Mouse (Mus musculus): ENCODE data around the gene Btbd2. TPM values are rescaled to one million over a fixed set of nuclear protein-coding genes. Genes with fewer than 3 reads are reported as not detected.

The Btbd2 gene
- polyA plus RNA-seq, 1 experiment = 91.6 TPM

GRCm38 (mm10) chr10:80665016-80665380 is 8.1 kb upstream of the Btbd2 start:
- Histone ChIP-seq H3K4me1 (peaks cover 87% of the 10 kb centered on the region), H3K27me3 (replicated peaks) (no peaks in the 10 kb centered on the region), H3K36me3 (replicated peaks; ENCODE audit: low read length) (peaks cover 50% of the 10 kb centered on the region), H3K9me3 (no peaks in the 10 kb centered on the region), H3K4me3 (replicated peaks) (no peak overlapping the region)
- no peak for TF ChIP-seq FLI1 (IDR thresholded peaks at IDR 0.05; ENCODE audit: low read length)
- TF ChIP-seq GATA1 (IDR thresholded peaks at IDR 0.05; ENCODE audit: borderline replicate concordance, low read length) = no peak

GRCm38 (mm10) chr10:80664197-80665015 is 7.5 kb upstream of the Btbd2 start:
- Histone ChIP-seq H3K4me1 (peaks cover 84% of the 10 kb centered on the region), H3K27me3 (replicated peaks) (no peaks in the 10 kb centered on the region), H3K4me3 (replicated peaks) (peak overlapping the region; percentile 59), H3K9me3 (no peaks in the 10 kb centered on the region), H3K36me3 (replicated peaks; ENCODE audit: low read length) (peaks cover 44% of the 10 kb centered on the region)
- no peak for TF ChIP-seq GATA1 (IDR thresholded peaks at IDR 0.05; ENCODE audit: borderline replicate concordance, low read length)
- TF ChIP-seq FLI1 (IDR thresholded peaks at IDR 0.05; ENCODE audit: low read length) = no peak

- Histone ChIP-seq H3K9me3 (no peaks in the 10 kb centered on the region), H3K4me1 (peaks cover 83% of the 10 kb centered on the region), H3K27me3 (replicated peaks) (no peaks in the 10 kb centered on the region), H3K4me3 (replicated peaks) (peak overlapping the region; percentile 59), H3K36me3 (replicated peaks; ENCODE audit: low read length) (peaks cover 37% of the 10 kb centered on the region)
- TF ChIP-seq FLI1 (IDR thresholded peaks at IDR 0.05; ENCODE audit: low read length) (no peak), GATA1 (IDR thresholded peaks at IDR 0.05; ENCODE audit: borderline replicate concordance, low read length) (no peak)
Observed at GRCm38 (mm10) chr10:80663485-80664196, 6.8 kb upstream of the Btbd2 start.

- H3K9me3 ChIP-seq = no peaks in the 10 kb centered on the region
- no peaks in the 10 kb centered on the region for H3K27me3 ChIP-seq (replicated peaks)
- peaks cover 12% of the 10 kb centered on the region for H3K36me3 ChIP-seq (replicated peaks; ENCODE audit: low read length)
- no peak overlapping the region for H3K4me3 ChIP-seq (replicated peaks)
- TF ChIP-seq GATA1 (IDR thresholded peaks at IDR 0.05; ENCODE audit: borderline replicate concordance, low read length) (no peak), FLI1 (IDR thresholded peaks at IDR 0.05; ENCODE audit: low read length) (no peak)
- H3K4me1 ChIP-seq = peaks cover 80% of the 10 kb centered on the region
Observed at GRCm38 (mm10) chr10:80661149-80661548, 4.3 kb upstream of the Btbd2 start.

- Histone ChIP-seq H3K4me1 (peaks cover 79% of the 10 kb centered on the region), H3K36me3 (replicated peaks; ENCODE audit: low read length) (peaks cover 2% of the 10 kb centered on the region), H3K9me3 (no peaks in the 10 kb centered on the region), H3K27me3 (replicated peaks) (no peaks in the 10 kb centered on the region), H3K4me3 (replicated peaks) (peak overlapping the region; percentile 85)
- no peak for TF ChIP-seq FLI1 (IDR thresholded peaks at IDR 0.05; ENCODE audit: low read length)
Observed at GRCm38 (mm10) chr10:80659213-80659612, 2.3 kb upstream of the Btbd2 start.

- Histone ChIP-seq H3K36me3 (replicated peaks; ENCODE audit: low read length) (peaks cover 2% of the 10 kb centered on the region), H3K27me3 (replicated peaks) (no peaks in the 10 kb centered on the region), H3K4me3 (replicated peaks) (peak overlapping the region; percentile 85), H3K4me1 (peaks cover 79% of the 10 kb centered on the region), H3K9me3 (no peaks in the 10 kb centered on the region)
- no peak for TF ChIP-seq FLI1 (IDR thresholded peaks at IDR 0.05; ENCODE audit: low read length)
- no peak for TF ChIP-seq GATA1 (IDR thresholded peaks at IDR 0.05; ENCODE audit: borderline replicate concordance, low read length)
Observed at GRCm38 (mm10) chr10:80658841-80659202, 2.0 kb upstream of the Btbd2 start.

GRCm38 (mm10) chr10:80658194-80658840 is 1.4 kb upstream of the Btbd2 start:
- no peaks in the 10 kb centered on the region for H3K27me3 ChIP-seq (replicated peaks)
- H3K9me3 ChIP-seq = no peaks in the 10 kb centered on the region
- peaks cover 79% of the 10 kb centered on the region for H3K4me1 ChIP-seq
- H3K4me3 ChIP-seq (replicated peaks) = peak overlapping the region; percentile 20
- TF ChIP-seq FLI1 (IDR thresholded peaks at IDR 0.05; ENCODE audit: low read length) (no peak), GATA1 (IDR thresholded peaks at IDR 0.05; ENCODE audit: borderline replicate concordance, low read length) (no peak)
- H3K36me3 ChIP-seq (replicated peaks; ENCODE audit: low read length) = peaks cover 3% of the 10 kb centered on the region

GRCm38 (mm10) chr10:80656130-80656862 is 575 bp downstream of the Btbd2 start:
- Histone ChIP-seq H3K4me1 (peaks cover 81% of the 10 kb centered on the region), H3K27me3 (replicated peaks) (no peaks in the 10 kb centered on the region), H3K9me3 (no peaks in the 10 kb centered on the region), H3K4me3 (replicated peaks) (peak overlapping the region; percentile 99), H3K36me3 (replicated peaks; ENCODE audit: low read length) (peaks cover 19% of the 10 kb centered on the region)
- no peak for TF ChIP-seq FLI1 (IDR thresholded peaks at IDR 0.05; ENCODE audit: low read length)
- no peak for TF ChIP-seq GATA1 (IDR thresholded peaks at IDR 0.05; ENCODE audit: borderline replicate concordance, low read length)

- Histone ChIP-seq H3K36me3 (replicated peaks; ENCODE audit: low read length) (peaks cover 26% of the 10 kb centered on the region), H3K4me1 (peaks cover 82% of the 10 kb centered on the region)
- no peak for TF ChIP-seq FLI1 (IDR thresholded peaks at IDR 0.05; ENCODE audit: low read length)
- TF ChIP-seq GATA1 (IDR thresholded peaks at IDR 0.05; ENCODE audit: borderline replicate concordance, low read length) = no peak
Observed at GRCm38 (mm10) chr10:80655406-80656129, 1.3 kb downstream of the Btbd2 start.

More at GRCm38 (mm10) chr10:80655406-80656129, 1.3 kb downstream of the Btbd2 start:
- Histone ChIP-seq H3K4me3 (replicated peaks) (peak overlapping the region; percentile 99), H3K27me3 (replicated peaks) (no peaks in the 10 kb centered on the region), H3K9me3 (no peaks in the 10 kb centered on the region)

Data from megakaryocyte, embryonic 14.5 days (primary cell).